Mouse (Mus musculus): ENCODE data around the gene 1110059E24Rik. TPM values are rescaled to one million over a fixed set of nuclear protein-coding genes. Genes with fewer than 3 reads are reported as not detected.

Gene 1110059E24Rik
- polyA plus RNA-seq, 1 experiment from 2014 or later, result 45.4 TPM

GRCm38 (mm10) chr19:21654788-21655187 lies 2.0 kb upstream of the 1110059E24Rik start:
- Histone ChIP-seq H3K9ac (ENCODE audit: low read length) (peak overlapping the region; percentile 96), H3K9me3 (ENCODE audit: control insufficient read depth, low read length) (no peaks in the 10 kb centered on the region), H3K4me1 (ENCODE audit: control insufficient read depth in 2 of 2, insufficient read depth in 2 of 2, low read length in 2 of 2) (peaks cover 2 to 23% of the 10 kb centered on the region in 2 experiments; a peak in 3 of 4 replicates), H3K27me3 (ENCODE audit: control insufficient read depth, insufficient read depth, low read length) (no peaks in the 10 kb centered on the region), H3K27ac (replicated peaks in 1 of 2; ENCODE audit: control insufficient read depth in 1 of 2, insufficient read depth in 1 of 2, low read depth in 2 of 2, low read length in 2 of 2) (no peak overlapping the region), H3K4me3 (ENCODE audit: control insufficient read depth in 1 of 2, insufficient read depth in 1 of 2, low read depth in 1 of 2, low read length in 2 of 2) (peak overlapping the region in 1 of 2 experiments; percentile 95; a peak in 2 of 4 replicates), H3K36me3 (ENCODE audit: control insufficient read depth, insufficient read depth, low read length) (no peaks in the 10 kb centered on the region), H3K4me2 (ENCODE audit: low read length) (peak overlapping the region; percentile 87)
- WGBS, result 63% methylated on average over 7 of the region's 7 CpGs
- ATAC-seq (ENCODE audit: insufficient number of reproducible peaks, insufficient read depth, low FRiP score, low read depth), result no peak

GRCm38 (mm10) chr19:21653172-21653981 lies 601 bp upstream of the 1110059E24Rik start, which contains the start of gene Abhd17b:
TSS of gene Abhd17b (plus strand) at chr19:21653185.
- H3K27ac ChIP-seq (replicated peaks in 1 of 2; ENCODE audit: control insufficient read depth in 1 of 2, insufficient read depth in 1 of 2, low read depth in 2 of 2, low read length in 2 of 2), result peak within 1 kb of the TSS; percentile 96 to 99
- H3K4me1 ChIP-seq (ENCODE audit: control insufficient read depth in 2 of 2, insufficient read depth in 2 of 2, low read length in 2 of 2), result peaks cover 2 to 23% of the 10 kb centered on the region in 2 experiments; a peak in 3 of 4 replicates
- no peaks in the 10 kb centered on the region for H3K36me3 ChIP-seq (ENCODE audit: control insufficient read depth, insufficient read depth, low read length)
- H3K9me3 ChIP-seq (ENCODE audit: control insufficient read depth, low read length), result no peaks in the 10 kb centered on the region
- H3K27me3 ChIP-seq (ENCODE audit: control insufficient read depth, insufficient read depth, low read length), result no peaks in the 10 kb centered on the region
- ATAC-seq (ENCODE audit: insufficient number of reproducible peaks, insufficient read depth, low FRiP score, low read depth), result peak; percentile 51
- peak within 1 kb of the TSS; percentile 96 for H3K9ac ChIP-seq (ENCODE audit: low read length)
- H3K4me3 ChIP-seq (ENCODE audit: control insufficient read depth in 1 of 2, insufficient read depth in 1 of 2, low read depth in 1 of 2, low read length in 2 of 2), result peak within 1 kb of the TSS; percentile 95 to 98
- under 1% methylated on average over 105 of the region's 105 CpGs for WGBS
- peak within 1 kb of the TSS; percentile 91 for H3K4me2 ChIP-seq (ENCODE audit: low read length)

- ATAC-seq (ENCODE audit: insufficient number of reproducible peaks, insufficient read depth, low FRiP score, low read depth), result no peak
- H3K27ac ChIP-seq (replicated peaks in 1 of 2; ENCODE audit: control insufficient read depth in 1 of 2, insufficient read depth in 1 of 2, low read depth in 2 of 2, low read length in 2 of 2), result peak overlapping the region in 1 of 2 experiments; percentile 99; a peak in 1 of 4 replicates
- H3K4me1 ChIP-seq (ENCODE audit: control insufficient read depth in 2 of 2, insufficient read depth in 2 of 2, low read length in 2 of 2), result peaks cover 4 to 31% of the 10 kb centered on the region in 2 experiments
- peak overlapping the region; percentile 96 for H3K9ac ChIP-seq (ENCODE audit: low read length)
- peak overlapping the region; percentile 91 for H3K4me2 ChIP-seq (ENCODE audit: low read length)
- 48% methylated on average over 6 of the region's 6 CpGs for WGBS
- no peaks in the 10 kb centered on the region for H3K36me3 ChIP-seq (ENCODE audit: control insufficient read depth, insufficient read depth, low read length)
- H3K27me3 ChIP-seq (ENCODE audit: control insufficient read depth, insufficient read depth, low read length), result no peaks in the 10 kb centered on the region
- no peaks in the 10 kb centered on the region for H3K9me3 ChIP-seq (ENCODE audit: control insufficient read depth, low read length)
- H3K4me3 ChIP-seq (ENCODE audit: control insufficient read depth in 1 of 2, insufficient read depth in 1 of 2, low read depth in 1 of 2, low read length in 2 of 2), result peak overlapping the region; percentile 95 to 98; a peak in 3 of 4 replicates
Measured at GRCm38 (mm10) chr19:21651664-21652063, 1.1 kb downstream of the 1110059E24Rik start.

- ATAC-seq (ENCODE audit: insufficient number of reproducible peaks, insufficient read depth, low FRiP score, low read depth), result no peak
Measured at GRCm38 (mm10) chr19:21646142-21646541, 6.6 kb downstream of the 1110059E24Rik start.

GRCm38 (mm10) chr19:21645301-21645700 lies 7.5 kb downstream of the 1110059E24Rik start:
- 76% methylated on average over 4 of the region's 4 CpGs for WGBS
- Histone ChIP-seq H3K4me3 (ENCODE audit: control insufficient read depth in 1 of 2, insufficient read depth in 1 of 2, low read depth in 1 of 2, low read length in 2 of 2) (no peak overlapping the region), H3K27me3 (ENCODE audit: control insufficient read depth, insufficient read depth, low read length) (no peaks in the 10 kb centered on the region)

More at GRCm38 (mm10) chr19:21646142-21646541, 6.6 kb downstream of the 1110059E24Rik start:
- H3K4me1 ChIP-seq (ENCODE audit: control insufficient read depth in 2 of 2, insufficient read depth in 2 of 2, low read length in 2 of 2), result peaks cover 2 to 12% of the 10 kb centered on the region in 2 experiments; a peak in 3 of 4 replicates
- WGBS, result 70% methylated on average over 6 of the region's 6 CpGs
- H3K9ac ChIP-seq (ENCODE audit: low read length), result no peak overlapping the region
- H3K27ac ChIP-seq (replicated peaks in 1 of 2; ENCODE audit: control insufficient read depth in 1 of 2, insufficient read depth in 1 of 2, low read depth in 2 of 2, low read length in 2 of 2), result no peak overlapping the region
- no peak overlapping the region for H3K4me2 ChIP-seq (ENCODE audit: low read length)
- no peak overlapping the region for H3K4me3 ChIP-seq (ENCODE audit: control insufficient read depth in 1 of 2, insufficient read depth in 1 of 2, low read depth in 1 of 2, low read length in 2 of 2)
- H3K27me3 ChIP-seq (ENCODE audit: control insufficient read depth, insufficient read depth, low read length), result no peaks in the 10 kb centered on the region
- no peaks in the 10 kb centered on the region for H3K36me3 ChIP-seq (ENCODE audit: control insufficient read depth, insufficient read depth, low read length)
- no peaks in the 10 kb centered on the region for H3K9me3 ChIP-seq (ENCODE audit: control insufficient read depth, low read length)

GRCm38 (mm10) chr19:21643935-21644334 lies 8.8 kb downstream of the 1110059E24Rik start:
- Histone ChIP-seq H3K9ac (ENCODE audit: low read length) (no peak overlapping the region), H3K4me2 (ENCODE audit: low read length) (no peak overlapping the region), H3K27ac (replicated peaks in 1 of 2; ENCODE audit: control insufficient read depth in 1 of 2, insufficient read depth in 1 of 2, low read depth in 2 of 2, low read length in 2 of 2) (no peak overlapping the region), H3K36me3 (ENCODE audit: control insufficient read depth, insufficient read depth, low read length) (no peaks in the 10 kb centered on the region), H3K4me1 (ENCODE audit: control insufficient read depth in 2 of 2, insufficient read depth in 2 of 2, low read length in 2 of 2) (peaks cover 2 to 8% of the 10 kb centered on the region in 2 experiments; a peak in 2 of 4 replicates), H3K9me3 (ENCODE audit: control insufficient read depth, low read length) (no peaks in the 10 kb centered on the region), H3K4me3 (ENCODE audit: control insufficient read depth in 1 of 2, insufficient read depth in 1 of 2, low read depth in 1 of 2, low read length in 2 of 2) (no peak overlapping the region), H3K27me3 (ENCODE audit: control insufficient read depth, insufficient read depth, low read length) (no peaks in the 10 kb centered on the region)
- 81% methylated on average over 1 of the region's 1 CpGs for WGBS
- no peak for ATAC-seq (ENCODE audit: insufficient number of reproducible peaks, insufficient read depth, low FRiP score, low read depth)

More at GRCm38 (mm10) chr19:21645301-21645700, 7.5 kb downstream of the 1110059E24Rik start:
- no peaks in the 10 kb centered on the region for H3K36me3 ChIP-seq (ENCODE audit: control insufficient read depth, insufficient read depth, low read length)
- no peaks in the 10 kb centered on the region for H3K9me3 ChIP-seq (ENCODE audit: control insufficient read depth, low read length)
- H3K9ac ChIP-seq (ENCODE audit: low read length), result no peak overlapping the region
- no peak overlapping the region for H3K4me2 ChIP-seq (ENCODE audit: low read length)
- no peak overlapping the region for H3K27ac ChIP-seq (replicated peaks in 1 of 2; ENCODE audit: control insufficient read depth in 1 of 2, insufficient read depth in 1 of 2, low read depth in 2 of 2, low read length in 2 of 2)
- no peak for ATAC-seq (ENCODE audit: insufficient number of reproducible peaks, insufficient read depth, low FRiP score, low read depth)
- peaks cover 2 to 8% of the 10 kb centered on the region in 2 experiments; a peak in 2 of 4 replicates for H3K4me1 ChIP-seq (ENCODE audit: control insufficient read depth in 2 of 2, insufficient read depth in 2 of 2, low read length in 2 of 2)

- no peaks in the 10 kb centered on the region for H3K4me1 ChIP-seq (ENCODE audit: control insufficient read depth in 2 of 2, insufficient read depth in 2 of 2, low read length in 2 of 2)
- H3K9me3 ChIP-seq (ENCODE audit: control insufficient read depth, low read length), result no peaks in the 10 kb centered on the region
- ATAC-seq (ENCODE audit: insufficient number of reproducible peaks, insufficient read depth, low FRiP score, low read depth), result no peak
- H3K27ac ChIP-seq (replicated peaks in 1 of 2; ENCODE audit: control insufficient read depth in 1 of 2, insufficient read depth in 1 of 2, low read depth in 2 of 2, low read length in 2 of 2), result no peak overlapping the region
- no peaks in the 10 kb centered on the region for H3K27me3 ChIP-seq (ENCODE audit: control insufficient read depth, insufficient read depth, low read length)
- no peaks in the 10 kb centered on the region for H3K36me3 ChIP-seq (ENCODE audit: control insufficient read depth, insufficient read depth, low read length)
- H3K4me2 ChIP-seq (ENCODE audit: low read length), result no peak overlapping the region
- H3K4me3 ChIP-seq (ENCODE audit: control insufficient read depth in 1 of 2, insufficient read depth in 1 of 2, low read depth in 1 of 2, low read length in 2 of 2), result no peak overlapping the region
- WGBS, result 85% methylated on average over 7 of the region's 7 CpGs
- no peak overlapping the region for H3K9ac ChIP-seq (ENCODE audit: low read length)
Measured at GRCm38 (mm10) chr19:21637672-21638071, 15.1 kb downstream of the 1110059E24Rik start.

All from heart, embryonic 14.5 days (tissue).